Mouse (Mus musculus) olfactory bulb, adult 2 months (tissue): ENCODE measurements around the gene L1td1. TPM values are rescaled to one million over a fixed set of nuclear protein-coding genes. Genes with fewer than 3 reads are reported as not detected.
"Not testable (repeated sequence)": the region's sequence is repeated elsewhere in the genome, so short reads cannot be mapped to it uniquely, and the experiment has no call there.

Experiments
- H3K27ac ChIP-seq: fragments of 200-500 bp; 2 replicates; pipeline ENCODE4 v1.5.1; 2012; ENCODE audit warnings: low read depth, low read length; ENCODE audit not compliant: insufficient read depth
- H3K4me1 ChIP-seq: fragments of 200-500 bp; 2 replicates; pipeline ENCODE4 v1.6.1; 2012; ENCODE audit warnings: low read length; ENCODE audit not compliant: control insufficient read depth, insufficient read depth
- H3K4me3 ChIP-seq: fragments of 200-500 bp; 2 replicates; pipeline ENCODE4 v1.5.1; 2012; ENCODE audit warnings: mild to moderate bottlenecking, low read depth, low read length, moderate library complexity; ENCODE audit not compliant: insufficient read depth
- CTCF ChIP-seq: fragments of 200-500 bp; IDR thresholded peaks from 2 replicates; pipeline ENCODE4 v1.5.1; 2012; ENCODE audit warnings: low read depth, mild to moderate bottlenecking, low read length, moderate library complexity; ENCODE audit not compliant: insufficient read depth
- POLR2A ChIP-seq: fragments of 200-500 bp; IDR thresholded peaks from 2 replicates; pipeline ENCODE4 v1.6.1; 2012; ENCODE audit warnings: mild to moderate bottlenecking, low read depth, low read length, moderate library complexity; ENCODE audit not compliant: insufficient read depth
- WGBS: fragments of 180-500 bp; shearing (Covaris S2); methylation state at CpG from one replicate; pipeline ENCODE4 v1.1.7; 2018; 5-methylcytosine and 5-hydroxymethylcytosine counted together
- polyA plus RNA-seq: library from polyadenylated mRNA; stranded (reverse); fragments of >200 nt; gene quantifications from 2 replicates; pipeline ENCODE4 v1.2.4, GENCODE M21; 2012; ENCODE audit warnings: low replicate concordance; ENCODE audit not compliant: missing spikeins, insufficient read depth, insufficient read length

Gene L1td1
- polyA plus RNA-seq, 1 experiment, result not detected

GRCm38 (mm10) chr4:98700156-98700555 lies 26.4 kb upstream of the L1td1 start:
- H3K27ac ChIP-seq, result no peak overlapping the region
- 93% methylated on average over 3 of the region's 3 CpGs for WGBS
- TF ChIP-seq POLR2A (no peak), CTCF (no peak)

GRCm38 (mm10) chr4:98702201-98702894 lies 24.2 kb upstream of the L1td1 start:
- 14% methylated on average over 12 of the region's 12 CpGs for WGBS
- Histone ChIP-seq H3K27ac (no peak overlapping the region), H3K4me1 (no peaks in the 10 kb centered on the region), H3K4me3 (no peak overlapping the region)
- peak; percentile 36; the same call in 1 of the 2 replicates for TF ChIP-seq CTCF
- no peak for TF ChIP-seq POLR2A

More at GRCm38 (mm10) chr4:98700156-98700555, 26.4 kb upstream of the L1td1 start:
- H3K4me1 ChIP-seq, result no peaks in the 10 kb centered on the region
- no peak overlapping the region for H3K4me3 ChIP-seq

- H3K4me3 ChIP-seq, result no peak overlapping the region
- no peak for TF ChIP-seq CTCF
- TF ChIP-seq POLR2A, result no peak
- H3K4me1 ChIP-seq, result no peaks in the 10 kb centered on the region
- no peak overlapping the region for H3K27ac ChIP-seq
- WGBS, result 99% methylated on average over 8 of the region's 8 CpGs
Observed at GRCm38 (mm10) chr4:98710891-98711290, 15.6 kb upstream of the L1td1 start.

- H3K4me1 ChIP-seq, result peaks cover 2% of the 10 kb centered on the region; the same call in 1 of the 2 replicates
- WGBS, result 53% methylated on average over 17 of the region's 17 CpGs
- no peak overlapping the region for H3K27ac ChIP-seq
- TF ChIP-seq POLR2A, result no peak
- no peak for TF ChIP-seq CTCF
- no peak overlapping the region for H3K4me3 ChIP-seq
Observed at GRCm38 (mm10) chr4:98717735-98718546, 8.6 kb upstream of the L1td1 start.

- H3K4me3 ChIP-seq, result no peak overlapping the region
- WGBS, result 85% methylated on average over 10 of the region's 10 CpGs
- no peak overlapping the region for H3K27ac ChIP-seq
- peaks cover 2% of the 10 kb centered on the region; the same call in 1 of the 2 replicates for H3K4me1 ChIP-seq
- TF ChIP-seq CTCF, result no peak
- TF ChIP-seq POLR2A, result no peak
Observed at GRCm38 (mm10) chr4:98718547-98718917, 8.0 kb upstream of the L1td1 start.

- peaks cover 10% of the 10 kb centered on the region for H3K4me1 ChIP-seq
- TF ChIP-seq POLR2A (no peak), CTCF (peak; percentile 71; the same call in 1 of the 2 replicates)
- no peak overlapping the region for H3K27ac ChIP-seq
- WGBS, result 24% methylated on average over 8 of the region's 8 CpGs
- H3K4me3 ChIP-seq, result no peak overlapping the region
Observed at GRCm38 (mm10) chr4:98722454-98722853, 4.1 kb upstream of the L1td1 start.

GRCm38 (mm10) chr4:98724682-98725081 lies 1.9 kb upstream of the L1td1 start:
- H3K4me1 ChIP-seq, result peaks cover 10% of the 10 kb centered on the region
- not testable (repeated sequence) for H3K4me3 ChIP-seq, H3K27ac ChIP-seq
- WGBS, result 88% methylated on average over 1 of the region's 1 CpGs

- Histone ChIP-seq H3K4me1 (peaks cover 10% of the 10 kb centered on the region), H3K27ac (no peak overlapping the region), H3K4me3 (no peak overlapping the region)
- TF ChIP-seq POLR2A (no peak), CTCF (no peak)
- WGBS, result 42% methylated on average over 4 of the region's 4 CpGs
Observed at GRCm38 (mm10) chr4:98725439-98725838, 1.1 kb upstream of the L1td1 start.

- WGBS, result 17% methylated on average over 21 of the region's 21 CpGs
- Histone ChIP-seq H3K4me3 (no peak overlapping the region), H3K27ac (no peak overlapping the region), H3K4me1 (peaks cover 10% of the 10 kb centered on the region)
- TF ChIP-seq POLR2A (no peak), CTCF (no peak)
Observed at GRCm38 (mm10) chr4:98727295-98727958, 893 bp downstream of the L1td1 start.
